Mouse (Mus musculus): ENCODE measurements around the gene Ywhag. TPM values are rescaled to one million over a fixed set of nuclear protein-coding genes. Genes with fewer than 3 reads are reported as not detected.

The Ywhag gene
- polyA plus RNA-seq, 1 experiment from 2014 or later, result 144 TPM

- H3K4me3 ChIP-seq (ENCODE audit: low read length), result peak within 1 kb of the TSS; percentile 45
- ATAC-seq, result peak; percentile 82
- H3K4me1 ChIP-seq (ENCODE audit: control insufficient read depth, insufficient read depth, low read length), result peaks cover 12% of the 10 kb centered on the region
- H3K4me2 ChIP-seq (ENCODE audit: low read depth, low read length), result peak within 1 kb of the TSS; percentile 71
- H3K9me3 ChIP-seq (ENCODE audit: control insufficient read depth, low read length), result no peaks in the 10 kb centered on the region
- H3K9ac ChIP-seq (ENCODE audit: low read depth, low read length), result peak within 1 kb of the TSS; percentile 59
- under 1% methylated on average over 23 of the region's 24 CpGs for WGBS
- H3K27me3 ChIP-seq (replicated peaks; ENCODE audit: control insufficient read depth, insufficient read depth, low read length), result peaks cover 6% of the 10 kb centered on the region; the same call in 1 of the 2 replicates
- 0 out of 2 replicates have a peak within 1 kb of the TSS, but pooled peaks have one; percentile 18 for H3K27ac ChIP-seq (ENCODE audit: low read length)
- H3K36me3 ChIP-seq (ENCODE audit: control insufficient read depth, insufficient read depth, low read length), result no peaks in the 10 kb centered on the region
These were observed 46.7 kb downstream of the Ywhag start, which contains the start of gene Hspb1 for GRCm38 (mm10) chr5:135887675-135888102. TSS of gene Hspb1 (plus strand) at chr5:135887919.

DNA sequence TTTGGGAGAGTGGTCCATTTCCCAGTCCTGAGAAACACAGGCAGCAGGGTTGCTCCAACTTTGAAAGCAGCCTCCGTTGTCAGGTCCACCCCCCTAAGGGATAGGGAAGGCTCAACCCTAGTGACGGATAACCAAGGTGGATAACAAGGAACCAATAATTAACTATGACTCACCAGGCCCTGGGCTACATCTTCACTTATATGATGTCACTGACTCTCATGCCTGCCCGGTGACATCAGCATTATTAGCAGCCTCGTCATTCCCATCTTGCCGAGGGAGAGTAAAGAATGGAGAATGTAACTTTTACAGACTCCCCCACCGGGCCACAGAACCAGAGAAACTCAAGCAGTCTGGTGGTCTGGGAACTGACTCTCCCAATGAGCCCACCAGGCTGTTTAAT, 49.8 kb downstream of the Ywhag start:
- Histone ChIP-seq H3K9me3 (ENCODE audit: control insufficient read depth, low read length) (no peaks in the 10 kb centered on the region), H3K27me3 (replicated peaks; ENCODE audit: control insufficient read depth, insufficient read depth, low read length) (peaks cover 6% of the 10 kb centered on the region; the same call in 1 of the 2 replicates), H3K36me3 (ENCODE audit: control insufficient read depth, insufficient read depth, low read length) (no peaks in the 10 kb centered on the region), H3K27ac (ENCODE audit: low read length) (no peak overlapping the region), H3K4me2 (ENCODE audit: low read depth, low read length) (no peak overlapping the region), H3K4me3 (ENCODE audit: low read length) (no peak overlapping the region), H3K9ac (ENCODE audit: low read depth, low read length) (no peak overlapping the region), H3K4me1 (ENCODE audit: control insufficient read depth, insufficient read depth, low read length) (peaks cover 16% of the 10 kb centered on the region)
- no peak for ATAC-seq
- 59% methylated on average over 6 of the region's 6 CpGs for WGBS

DNA sequence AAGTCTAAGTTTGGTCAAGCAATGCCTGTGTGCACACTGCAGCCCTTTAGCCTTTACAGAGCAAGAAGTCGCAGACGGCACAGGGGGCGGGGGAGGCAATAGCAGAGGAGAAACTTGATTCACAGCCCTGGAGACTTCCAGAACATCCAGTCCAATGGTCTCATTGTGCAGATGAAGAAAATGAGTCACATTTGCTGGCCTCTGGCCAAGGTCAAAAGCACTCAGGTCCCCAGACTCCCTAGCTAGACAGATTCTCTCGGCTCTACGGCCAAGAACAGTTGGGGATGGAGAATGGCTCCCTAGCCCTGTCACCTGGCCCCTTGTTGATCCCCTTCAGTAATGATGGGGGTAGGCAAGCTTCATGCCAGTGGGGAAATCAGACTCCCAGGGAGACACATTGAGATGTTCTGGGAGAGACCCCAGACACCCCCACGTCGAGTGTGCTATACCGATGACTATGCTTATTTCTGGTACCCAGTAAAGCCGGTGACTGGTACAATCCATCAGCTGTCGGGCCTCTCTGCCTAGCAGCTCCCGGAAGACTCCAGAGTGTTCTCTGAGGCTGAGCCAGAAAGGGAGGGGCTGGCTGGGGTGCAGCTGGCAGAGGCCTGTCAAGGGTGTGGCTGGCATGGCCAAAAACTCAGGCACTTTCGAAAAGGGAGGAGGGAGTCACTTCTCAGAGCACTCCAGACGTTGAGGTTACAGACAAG, 54.8 kb downstream of the Ywhag start:
- no peaks in the 10 kb centered on the region for H3K9me3 ChIP-seq (ENCODE audit: control insufficient read depth, low read length)
- H3K27ac ChIP-seq (ENCODE audit: low read length), result no peak overlapping the region
- no peaks in the 10 kb centered on the region for H3K36me3 ChIP-seq (ENCODE audit: control insufficient read depth, insufficient read depth, low read length)
- no peak overlapping the region for H3K4me2 ChIP-seq (ENCODE audit: low read depth, low read length)
- no peak overlapping the region for H3K9ac ChIP-seq (ENCODE audit: low read depth, low read length)
- no peaks in the 10 kb centered on the region for H3K27me3 ChIP-seq (replicated peaks; ENCODE audit: control insufficient read depth, insufficient read depth, low read length)
- peaks cover 13% of the 10 kb centered on the region for H3K4me1 ChIP-seq (ENCODE audit: control insufficient read depth, insufficient read depth, low read length)
- H3K4me3 ChIP-seq (ENCODE audit: low read length), result no peak overlapping the region
- peak; percentile 59 for ATAC-seq
- 29% methylated on average over 13 of the region's 13 CpGs for WGBS

DNA sequence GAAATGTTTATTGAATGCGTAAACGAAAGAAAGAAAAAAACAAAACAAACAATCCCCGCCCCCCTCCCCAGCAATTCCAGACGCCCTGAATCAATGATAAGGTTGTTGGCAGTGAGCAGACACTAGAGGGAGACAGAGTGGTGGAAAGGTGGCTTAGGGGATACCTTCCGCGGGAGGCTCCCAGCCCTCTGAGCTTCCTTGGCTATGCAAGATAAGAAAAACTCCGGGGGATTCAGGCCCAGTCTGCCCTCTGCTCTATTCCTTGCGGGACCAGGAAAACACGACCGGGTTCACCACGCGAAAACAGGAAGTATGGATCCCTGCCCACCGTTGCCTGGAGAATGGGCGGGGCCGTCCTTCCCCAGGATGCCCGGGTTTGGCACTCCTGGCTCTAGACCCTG, 56.6 kb downstream of the Ywhag start:
- Histone ChIP-seq H3K9me3 (ENCODE audit: control insufficient read depth, low read length) (no peaks in the 10 kb centered on the region), H3K9ac (ENCODE audit: low read depth, low read length) (peak overlapping the region; percentile 62; the same call in 1 of the 2 replicates), H3K4me2 (ENCODE audit: low read depth, low read length) (peak overlapping the region; percentile 68), H3K27me3 (replicated peaks; ENCODE audit: control insufficient read depth, insufficient read depth, low read length) (no peaks in the 10 kb centered on the region), H3K4me3 (ENCODE audit: low read length) (peak overlapping the region; percentile 47), H3K36me3 (ENCODE audit: control insufficient read depth, insufficient read depth, low read length) (no peaks in the 10 kb centered on the region), H3K27ac (ENCODE audit: low read length) (no peak overlapping the region), H3K4me1 (ENCODE audit: control insufficient read depth, insufficient read depth, low read length) (peaks cover 15% of the 10 kb centered on the region)
- under 1% methylated on average over 16 of the region's 16 CpGs for WGBS
- ATAC-seq, result 0 out of 2 replicates have a peak, but pooled peaks have one; percentile 34

DNA sequence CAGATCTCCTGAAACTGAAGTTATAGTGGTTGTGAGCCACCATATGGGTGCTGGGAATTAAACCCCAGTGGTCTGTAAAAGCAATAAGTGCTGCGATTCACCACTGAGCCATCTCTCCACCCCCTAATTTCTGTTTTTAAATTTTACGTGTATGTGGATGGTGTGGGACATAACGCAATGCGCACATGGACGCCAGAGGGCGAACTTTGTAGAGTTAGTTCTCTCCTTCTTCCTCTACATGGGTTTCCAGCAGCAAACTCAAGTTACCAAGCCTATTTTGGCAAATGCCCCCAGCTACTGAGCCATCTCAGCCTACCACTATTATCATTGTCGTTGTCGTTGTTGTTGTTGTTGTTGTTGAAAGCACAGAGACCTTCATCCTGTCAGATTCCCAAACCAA, 57.2 kb downstream of the Ywhag start:
- no peak overlapping the region for H3K27ac ChIP-seq (ENCODE audit: low read length)
- no peaks in the 10 kb centered on the region for H3K27me3 ChIP-seq (replicated peaks; ENCODE audit: control insufficient read depth, insufficient read depth, low read length)
- H3K4me1 ChIP-seq (ENCODE audit: control insufficient read depth, insufficient read depth, low read length), result peaks cover 15% of the 10 kb centered on the region
- no peak overlapping the region for H3K9ac ChIP-seq (ENCODE audit: low read depth, low read length)
- no peaks in the 10 kb centered on the region for H3K9me3 ChIP-seq (ENCODE audit: control insufficient read depth, low read length)
- ATAC-seq, result 0 out of 2 replicates have a peak, but pooled peaks have one; percentile 29
- 16% methylated on average over 8 of the region's 8 CpGs for WGBS
- no peaks in the 10 kb centered on the region for H3K36me3 ChIP-seq (ENCODE audit: control insufficient read depth, insufficient read depth, low read length)
- peak overlapping the region; percentile 68 for H3K4me2 ChIP-seq (ENCODE audit: low read depth, low read length)
- H3K4me3 ChIP-seq (ENCODE audit: low read length), result no peak overlapping the region

DNA sequence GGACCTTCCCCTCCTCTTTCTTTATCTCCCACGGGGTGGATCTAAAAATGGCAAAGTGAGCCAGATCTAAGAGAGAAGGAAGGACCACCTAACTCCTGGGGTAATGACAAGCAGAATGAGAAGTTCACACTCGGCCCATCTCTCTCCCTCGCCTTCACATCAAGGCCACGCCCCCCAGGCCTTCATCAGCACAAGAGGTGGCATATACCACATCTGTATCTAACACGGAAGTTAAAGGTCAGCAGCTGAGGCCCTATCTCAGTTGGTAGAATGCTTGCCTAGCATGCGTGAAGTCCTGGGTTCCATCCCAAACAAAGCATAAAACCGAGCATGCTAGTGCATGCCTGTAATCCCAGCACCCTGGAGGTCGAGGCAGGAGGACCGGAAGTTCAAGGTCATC, 60.7 kb downstream of the Ywhag start:
- Histone ChIP-seq H3K9me3 (ENCODE audit: control insufficient read depth, low read length) (no peaks in the 10 kb centered on the region), H3K4me1 (ENCODE audit: control insufficient read depth, insufficient read depth, low read length) (peaks cover 6% of the 10 kb centered on the region), H3K27ac (ENCODE audit: low read length) (no peak overlapping the region), H3K4me2 (ENCODE audit: low read depth, low read length) (no peak overlapping the region), H3K36me3 (ENCODE audit: control insufficient read depth, insufficient read depth, low read length) (no peaks in the 10 kb centered on the region), H3K9ac (ENCODE audit: low read depth, low read length) (no peak overlapping the region), H3K4me3 (ENCODE audit: low read length) (no peak overlapping the region), H3K27me3 (replicated peaks; ENCODE audit: control insufficient read depth, insufficient read depth, low read length) (peaks cover 18% of the 10 kb centered on the region)
- 62% methylated on average over 9 of the region's 9 CpGs for WGBS
- ATAC-seq, result no peak

DNA sequence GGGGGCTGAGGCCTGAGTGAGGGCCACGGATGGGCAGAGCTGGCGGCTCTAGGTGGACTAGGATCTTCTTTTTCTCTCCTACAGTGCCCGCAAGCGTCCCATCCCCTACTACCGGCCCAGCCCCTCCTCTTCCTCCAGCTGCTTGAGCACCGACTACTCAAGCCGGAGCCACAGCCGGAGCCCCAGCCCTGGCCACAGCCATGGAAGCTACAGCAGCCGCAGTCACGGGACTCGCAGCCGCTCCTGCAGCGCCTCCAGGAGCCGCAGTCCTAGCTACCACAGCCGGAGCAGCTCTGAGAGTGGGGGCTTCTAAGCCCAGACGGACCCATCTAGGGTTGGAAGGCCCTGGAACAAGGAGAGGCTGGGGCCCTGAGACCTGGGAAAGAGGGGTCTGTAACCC, 61.4 kb downstream of the Ywhag start:
- WGBS, result 11% methylated on average over 16 of the region's 16 CpGs
- Histone ChIP-seq H3K36me3 (ENCODE audit: control insufficient read depth, insufficient read depth, low read length) (no peaks in the 10 kb centered on the region), H3K27ac (ENCODE audit: low read length) (no peak overlapping the region), H3K27me3 (replicated peaks; ENCODE audit: control insufficient read depth, insufficient read depth, low read length) (peaks cover 25% of the 10 kb centered on the region), H3K4me1 (ENCODE audit: control insufficient read depth, insufficient read depth, low read length) (peaks cover 12% of the 10 kb centered on the region), H3K4me3 (ENCODE audit: low read length) (no peak overlapping the region; the same call in 1 of the 2 replicates), H3K9ac (ENCODE audit: low read depth, low read length) (peak overlapping the region; percentile 1; the same call in 1 of the 2 replicates), H3K9me3 (ENCODE audit: control insufficient read depth, low read length) (no peaks in the 10 kb centered on the region), H3K4me2 (ENCODE audit: low read depth, low read length) (peak overlapping the region; percentile 2; the same call in 1 of the 2 replicates)
- ATAC-seq, result peak; percentile 24; the same call in 1 of the 2 replicates

GRCm38 (mm10) chr5:135870505-135870904, 63.9 kb downstream of the Ywhag start:
- Histone ChIP-seq H3K4me2 (ENCODE audit: low read depth, low read length) (no peak overlapping the region), H3K36me3 (ENCODE audit: control insufficient read depth, insufficient read depth, low read length) (no peaks in the 10 kb centered on the region), H3K9ac (ENCODE audit: low read depth, low read length) (no peak overlapping the region), H3K9me3 (ENCODE audit: control insufficient read depth, low read length) (no peaks in the 10 kb centered on the region), H3K27me3 (replicated peaks; ENCODE audit: control insufficient read depth, insufficient read depth, low read length) (peaks cover 37% of the 10 kb centered on the region), H3K4me3 (ENCODE audit: low read length) (no peak overlapping the region), H3K4me1 (ENCODE audit: control insufficient read depth, insufficient read depth, low read length) (peaks cover 12% of the 10 kb centered on the region), H3K27ac (ENCODE audit: low read length) (no peak overlapping the region)
- 74% methylated on average over 5 of the region's 5 CpGs for WGBS
- no peak for ATAC-seq

DNA sequence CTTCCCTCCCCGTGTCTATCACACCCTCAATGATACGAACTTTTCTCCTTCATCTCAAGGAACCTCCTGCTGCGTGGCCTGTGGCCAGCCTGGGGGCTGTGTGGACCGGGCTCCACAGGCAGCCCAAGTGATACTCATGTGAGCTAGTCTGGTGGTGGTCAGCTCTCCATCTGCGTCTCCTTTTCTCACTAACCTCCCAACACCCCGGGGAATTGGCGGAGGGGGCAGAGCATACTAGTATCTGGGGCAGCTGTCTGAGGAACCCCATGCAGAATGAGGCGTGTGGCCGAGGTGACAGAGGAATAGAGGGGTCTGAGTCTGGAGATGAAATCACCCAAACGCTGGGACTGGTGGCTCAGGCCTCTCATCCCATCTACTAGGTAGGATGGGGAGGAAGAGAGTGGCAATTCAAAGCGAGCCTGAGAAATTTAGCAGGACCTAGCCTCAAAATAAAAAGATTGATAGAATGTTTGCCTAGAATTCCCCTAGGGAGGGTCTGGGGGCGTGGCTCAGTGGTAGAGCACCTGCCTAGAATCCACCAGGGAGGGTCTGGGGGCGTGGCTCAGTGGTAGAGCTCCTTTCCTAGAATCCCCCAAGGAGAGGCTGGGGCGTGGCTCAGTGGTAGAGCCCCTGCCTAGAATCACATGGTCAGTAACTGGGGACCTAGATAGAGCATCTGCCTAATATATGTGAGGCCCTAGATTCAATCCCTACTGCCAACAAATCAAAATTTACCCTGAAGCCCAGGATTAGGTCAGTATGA, 64.6 kb downstream of the Ywhag start:
- Histone ChIP-seq H3K4me3 (ENCODE audit: low read length) (no peak overlapping the region), H3K27me3 (replicated peaks; ENCODE audit: control insufficient read depth, insufficient read depth, low read length) (peaks cover 37% of the 10 kb centered on the region), H3K9me3 (ENCODE audit: control insufficient read depth, low read length) (no peaks in the 10 kb centered on the region), H3K27ac (ENCODE audit: low read length) (no peak overlapping the region), H3K9ac (ENCODE audit: low read depth, low read length) (no peak overlapping the region), H3K4me2 (ENCODE audit: low read depth, low read length) (no peak overlapping the region), H3K4me1 (ENCODE audit: control insufficient read depth, insufficient read depth, low read length) (peaks cover 12% of the 10 kb centered on the region), H3K36me3 (ENCODE audit: control insufficient read depth, insufficient read depth, low read length) (no peaks in the 10 kb centered on the region)
- no peak for ATAC-seq
- WGBS, result 62% methylated on average over 14 of the region's 14 CpGs

Data from intestine, embryonic 16.5 days (tissue).